Mouse (Mus musculus) intestine, embryonic 16.5 days (tissue): ENCODE results near the gene Gon7. TPM values are rescaled to one million over a fixed set of nuclear protein-coding genes. Genes with fewer than 3 reads are reported as not detected.

Experiments used
- ATAC-seq: fragments of 200-750 bp; cut with Nextera tagmentation; 2 replicates; pipeline ENCODE4 v1.8.0; 2017; ENCODE audit warnings: moderate TSS enrichment, moderate library complexity
- H3K27ac ChIP-seq: fragments of 300-500 bp; sonication (generic); 2 replicates; pipeline ENCODE4 v1.5.1; 2014; ENCODE audit warnings: mild to moderate bottlenecking, low read length
- H3K27me3 ChIP-seq: fragments of 300-500 bp; sonication (generic); replicated peaks from 2 replicates; pipeline ENCODE4 v1.6.1; 2014; ENCODE audit warnings: low read length, control low read depth, mixed read lengths; ENCODE audit not compliant: control insufficient read depth, insufficient read depth
- H3K36me3 ChIP-seq: fragments of 300-500 bp; sonication (generic); 2 replicates; pipeline ENCODE4 v1.6.1; 2014; ENCODE audit warnings: low read length, control low read depth; ENCODE audit not compliant: control insufficient read depth, insufficient read depth
- H3K4me1 ChIP-seq: fragments of 300-500 bp; sonication (generic); 2 replicates; pipeline ENCODE4 v1.6.1; 2014; ENCODE audit warnings: low read length, control low read depth, mixed read lengths; ENCODE audit not compliant: control insufficient read depth, insufficient read depth
- H3K4me2 ChIP-seq: fragments of 300-500 bp; sonication (generic); 2 replicates; pipeline ENCODE4 v1.6.1; 2014; ENCODE audit warnings: low read depth, low read length, control low read depth
- H3K4me3 ChIP-seq: fragments of 300-500 bp; sonication (generic); 2 replicates; pipeline ENCODE4 v1.5.1; 2014; ENCODE audit warnings: mild to moderate bottlenecking, low read length
- H3K9ac ChIP-seq: fragments of 300-500 bp; sonication (generic); 2 replicates; pipeline ENCODE4 v1.6.1; 2014; ENCODE audit warnings: low read depth, low read length
- H3K9me3 ChIP-seq: fragments of 300-500 bp; sonication (generic); 2 replicates; pipeline ENCODE4 v1.6.1; 2016; ENCODE audit warnings: low read length, control low read depth; ENCODE audit not compliant: control insufficient read depth
- WGBS: fragments of 180-500 bp; shearing (Covaris S2); extraction: QIAGEN DNeasy Blood & Tissue Kit; methylation state at CpG from one replicate; pipeline ENCODE4 v1.1.7; 2014; 5-methylcytosine and 5-hydroxymethylcytosine counted together
- polyA plus RNA-seq: library from polyadenylated mRNA; unstranded; fragments of >200 nt; fragmentation: Nextera tagmentation; extraction: Ambion mirVana; gene quantifications from 2 replicates; pipeline ENCODE4 v1.2.1, GENCODE M21; 2015

The Gon7 gene
- polyA plus RNA-seq, 1 experiment from 2014 or later: 30.0 TPM

DNA sequence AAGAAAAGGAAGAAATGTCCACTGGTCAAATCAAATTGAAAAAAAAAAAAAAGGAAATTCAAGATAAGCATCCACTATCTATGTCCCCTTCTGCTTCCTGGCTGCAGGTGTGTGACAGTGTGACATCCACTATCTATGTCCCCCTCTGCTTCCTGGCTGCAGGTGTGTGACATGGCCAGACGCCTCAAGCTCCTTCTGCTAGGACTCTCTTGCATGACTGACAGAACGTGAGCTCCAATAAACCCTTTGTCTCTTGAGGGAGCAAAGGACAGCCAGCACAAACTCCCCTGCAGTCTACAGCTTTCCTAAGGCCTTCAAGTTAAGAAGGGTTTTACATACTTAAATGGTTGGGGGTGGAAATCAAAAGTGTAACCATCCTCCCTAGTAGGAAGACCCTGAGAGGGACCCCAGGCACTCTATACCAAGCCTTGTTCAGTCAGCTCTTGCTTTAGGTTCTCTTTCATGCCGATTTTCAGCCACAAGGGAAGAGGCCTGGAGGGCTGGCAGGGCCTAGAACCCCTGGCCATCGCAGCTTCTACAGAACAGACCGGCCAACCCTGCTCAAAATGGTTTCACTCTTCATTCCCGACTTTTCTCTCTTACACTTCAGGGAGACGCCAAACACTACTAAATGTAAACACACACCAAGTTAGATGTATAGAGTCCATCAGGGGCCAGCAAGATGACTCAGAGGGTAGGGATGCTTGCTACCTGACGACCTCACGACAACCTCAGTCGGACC, 42.8 kb downstream of the Gon7 start:
- no peaks in the 10 kb centered on the region for H3K36me3 ChIP-seq
- 78% methylated on average over 10 of the region's 10 CpGs for WGBS
- H3K27ac ChIP-seq: no peak overlapping the region
- no peak overlapping the region for H3K4me3 ChIP-seq
- H3K9me3 ChIP-seq: no peaks in the 10 kb centered on the region
- no peaks in the 10 kb centered on the region for H3K27me3 ChIP-seq
- H3K9ac ChIP-seq: no peak overlapping the region
- no peak for ATAC-seq
- no peak overlapping the region for H3K4me2 ChIP-seq
- no peaks in the 10 kb centered on the region for H3K4me1 ChIP-seq

DNA sequence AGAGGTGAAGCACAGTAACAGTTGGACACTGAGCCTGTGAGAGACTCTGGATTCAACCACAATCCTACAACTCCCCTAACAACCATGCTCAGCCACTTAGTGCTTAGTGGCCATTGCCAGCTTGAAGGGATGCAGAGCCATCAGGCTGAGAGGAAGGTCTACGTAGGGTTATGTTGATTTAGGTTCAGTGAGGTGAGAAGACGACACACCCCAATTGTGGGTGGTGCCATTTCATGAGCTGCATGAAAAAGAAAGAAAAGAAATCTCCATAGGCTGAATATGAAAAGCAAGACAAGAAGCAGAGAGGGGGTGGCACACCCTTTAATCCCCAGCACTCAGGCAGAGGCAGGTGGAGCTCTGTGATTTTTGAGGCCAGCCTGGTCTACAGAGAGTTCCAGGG, 43.5 kb downstream of the Gon7 start:
- Histone ChIP-seq H3K27me3 (no peaks in the 10 kb centered on the region), H3K9me3 (no peaks in the 10 kb centered on the region), H3K27ac (no peak overlapping the region), H3K4me3 (no peak overlapping the region), H3K4me2 (no peak overlapping the region), H3K36me3 (no peaks in the 10 kb centered on the region), H3K4me1 (no peaks in the 10 kb centered on the region), H3K9ac (no peak overlapping the region)
- WGBS: 64% methylated on average over 2 of the region's 2 CpGs
- ATAC-seq: no peak

DNA sequence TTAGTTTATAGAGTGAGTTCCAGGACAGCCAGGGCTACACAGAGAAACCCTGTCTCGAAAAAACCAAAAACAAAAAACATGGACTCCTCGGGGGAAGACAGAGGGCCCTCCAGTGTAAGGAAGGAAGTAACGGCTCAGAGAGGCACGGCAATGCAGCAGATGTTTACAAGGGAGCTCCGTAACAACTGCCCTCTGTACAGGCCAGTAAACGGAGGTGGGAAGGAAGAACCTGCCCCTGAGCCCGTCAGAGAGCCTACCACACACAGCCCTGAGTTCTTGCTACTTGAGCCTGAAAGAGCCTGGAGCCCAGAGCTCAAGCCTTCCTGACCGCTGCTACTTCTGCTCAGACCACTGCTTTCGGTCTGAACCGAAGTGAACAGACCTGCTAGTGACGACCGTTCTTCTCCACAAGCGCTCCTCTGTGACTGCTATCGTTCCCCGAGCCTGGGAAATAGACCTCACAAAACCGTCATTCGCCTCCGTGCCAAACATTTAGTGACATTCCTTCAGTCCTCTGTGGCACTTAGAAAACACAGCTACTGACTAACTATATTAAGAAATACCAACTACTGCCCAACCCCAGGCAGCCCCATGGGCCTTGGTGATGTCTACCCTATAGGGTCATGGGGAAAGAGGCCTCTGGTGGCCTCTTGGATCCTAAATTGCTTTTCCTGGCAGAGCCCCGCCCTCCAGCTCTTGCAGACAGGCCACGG, 44.3 kb downstream of the Gon7 start:
- Histone ChIP-seq H3K9me3 (no peaks in the 10 kb centered on the region), H3K27me3 (no peaks in the 10 kb centered on the region), H3K9ac (no peak overlapping the region), H3K4me1 (0 out of 2 replicates have a peak, but pooled peaks cover 3% of the 10 kb centered on the region), H3K36me3 (no peaks in the 10 kb centered on the region), H3K4me3 (no peak overlapping the region), H3K4me2 (no peak overlapping the region), H3K27ac (no peak overlapping the region)
- WGBS: 61% methylated on average over 20 of the region's 20 CpGs
- ATAC-seq: no peak

DNA sequence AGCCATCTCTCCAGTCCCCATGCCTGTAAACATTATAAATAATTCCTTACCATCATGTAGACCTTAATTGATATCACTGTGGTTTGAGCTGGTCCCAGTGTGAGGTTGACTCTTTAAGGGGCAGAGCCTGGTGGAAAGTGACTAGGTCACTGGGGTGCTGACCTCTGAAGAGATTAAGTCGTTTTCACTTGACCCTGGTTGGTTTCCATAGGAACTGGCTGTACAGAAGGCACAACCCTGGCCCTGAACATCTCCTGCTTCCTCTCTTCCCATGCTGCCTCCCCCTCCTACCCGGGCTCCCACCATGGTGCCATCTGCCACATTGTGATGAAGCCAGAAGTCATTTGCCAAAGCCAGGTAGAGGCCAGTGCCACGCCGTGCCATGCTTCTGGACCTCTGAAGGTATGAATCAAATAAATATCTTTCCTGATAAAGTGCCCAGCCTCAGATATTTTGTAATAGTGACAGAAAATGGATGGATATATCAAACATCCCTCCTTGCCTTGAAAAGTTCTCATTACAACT, 46.7 kb downstream of the Gon7 start:
- H3K27ac ChIP-seq: no peak overlapping the region

DNA sequence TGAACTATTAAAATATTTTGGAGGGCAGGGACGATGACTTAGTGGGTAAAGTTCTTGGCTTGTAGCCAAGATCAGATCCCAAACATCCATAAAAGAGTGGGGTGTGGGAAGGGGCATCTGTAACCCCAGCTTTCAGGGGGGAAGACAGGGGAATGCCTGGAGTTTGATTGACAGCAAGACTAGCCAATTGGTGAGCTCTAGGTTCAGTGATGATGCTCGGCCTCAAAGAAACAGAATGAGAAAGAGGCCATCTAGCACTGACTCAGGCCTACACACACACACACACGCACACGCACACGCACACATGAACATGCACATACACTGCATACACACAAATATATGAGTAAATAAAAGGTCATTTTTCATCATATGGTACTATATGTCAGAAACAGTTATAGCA, 47.7 kb downstream of the Gon7 start:
- no peak for ATAC-seq
- H3K27ac ChIP-seq: no peak overlapping the region
- H3K4me1 ChIP-seq: peaks cover 24% of the 10 kb centered on the region
- H3K9me3 ChIP-seq: no peaks in the 10 kb centered on the region
- H3K27me3 ChIP-seq: no peaks in the 10 kb centered on the region
- H3K4me3 ChIP-seq: no peak overlapping the region
- H3K9ac ChIP-seq: no peak overlapping the region
- H3K4me2 ChIP-seq: no peak overlapping the region
- H3K36me3 ChIP-seq: no peaks in the 10 kb centered on the region
- 84% methylated on average over 5 of the region's 5 CpGs for WGBS

More for the DNA sequence above, 46.7 kb downstream of the Gon7 start:
- no peak overlapping the region for H3K4me3 ChIP-seq
- no peaks in the 10 kb centered on the region for H3K36me3 ChIP-seq
- no peak overlapping the region for H3K4me2 ChIP-seq
- no peak overlapping the region for H3K9ac ChIP-seq
- WGBS: 63% methylated on average over 4 of the region's 4 CpGs
- H3K27me3 ChIP-seq: no peaks in the 10 kb centered on the region
- H3K9me3 ChIP-seq: no peaks in the 10 kb centered on the region
- no peak for ATAC-seq
- H3K4me1 ChIP-seq: peaks cover 17% of the 10 kb centered on the region

- WGBS: 65% methylated on average over 11 of the region's 11 CpGs
- ATAC-seq: peak; percentile 27
- H3K9me3 ChIP-seq: no peaks in the 10 kb centered on the region
- peak overlapping the region; percentile 77; the same call in 1 of the 2 replicates for H3K27ac ChIP-seq
- no peak overlapping the region; the same call in 1 of the 2 replicates for H3K4me2 ChIP-seq
- no peak overlapping the region for H3K4me3 ChIP-seq
- peaks cover 32% of the 10 kb centered on the region for H3K4me1 ChIP-seq
- H3K9ac ChIP-seq: no peak overlapping the region
- no peaks in the 10 kb centered on the region for H3K36me3 ChIP-seq
- no peaks in the 10 kb centered on the region for H3K27me3 ChIP-seq
These were observed 49.4 kb downstream of the Gon7 start for GRCm38 (mm10) chr12:102708220-102708619.

DNA sequence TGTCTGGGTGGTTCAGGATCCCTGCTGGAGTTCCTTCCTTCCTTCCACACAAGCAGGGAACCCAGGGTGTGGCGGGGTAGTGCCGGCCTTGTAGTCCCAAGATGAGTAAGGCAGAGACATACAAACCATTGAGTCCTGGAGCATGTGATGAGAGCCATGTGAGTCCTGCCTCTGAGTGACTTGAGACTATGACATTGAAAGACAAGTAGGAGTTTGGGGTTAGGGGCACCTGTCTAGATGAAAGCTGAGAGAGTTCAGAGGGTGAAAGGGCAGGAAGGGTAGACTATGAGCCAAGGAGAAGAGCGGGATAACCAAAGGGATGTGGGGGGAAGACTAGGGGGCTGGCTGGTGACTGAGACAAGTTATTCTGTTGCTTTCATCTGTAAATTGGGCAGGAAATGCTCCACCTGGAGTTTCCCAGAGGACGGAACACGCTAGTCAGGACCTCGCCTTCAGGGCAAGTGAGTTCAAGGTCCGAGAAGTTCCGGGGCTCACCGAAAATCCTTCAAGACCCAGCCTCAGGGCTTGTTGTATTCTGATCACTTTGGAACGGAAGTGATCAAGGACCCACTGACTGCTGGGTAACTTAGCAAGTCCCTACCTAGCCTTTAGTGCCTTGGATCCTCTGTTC, 50.7 kb downstream of the Gon7 start:
- no peak overlapping the region for H3K4me3 ChIP-seq

GRCm38 (mm10) chr12:102705906-102706640, 51.5 kb downstream of the Gon7 start:
- no peak overlapping the region for H3K4me3 ChIP-seq
- H3K9ac ChIP-seq: peak overlapping the region; percentile 87
- H3K27ac ChIP-seq: peak overlapping the region; percentile 92; the same call in 1 of the 2 replicates
- no peaks in the 10 kb centered on the region for H3K36me3 ChIP-seq
- peaks cover 49% of the 10 kb centered on the region for H3K4me1 ChIP-seq
- H3K9me3 ChIP-seq: no peaks in the 10 kb centered on the region
- no peaks in the 10 kb centered on the region for H3K27me3 ChIP-seq
- no peak for ATAC-seq
- WGBS: 73% methylated on average over 6 of the region's 6 CpGs
- H3K4me2 ChIP-seq: peak overlapping the region; percentile 91

More for the DNA sequence above, 50.7 kb downstream of the Gon7 start:
- H3K27ac ChIP-seq: no peak overlapping the region
- H3K9ac ChIP-seq: no peak overlapping the region
- no peaks in the 10 kb centered on the region for H3K9me3 ChIP-seq
- 87% methylated on average over 10 of the region's 10 CpGs for WGBS
- ATAC-seq: no peak
- peaks cover 45% of the 10 kb centered on the region for H3K4me1 ChIP-seq
- no peaks in the 10 kb centered on the region for H3K36me3 ChIP-seq
- H3K27me3 ChIP-seq: no peaks in the 10 kb centered on the region
- no peak overlapping the region for H3K4me2 ChIP-seq
